Mouse (Mus musculus) kidney, embryonic 16.5 days (tissue): ENCODE data around the gene Nanog. TPM values are rescaled to one million over a fixed set of nuclear protein-coding genes. Genes with fewer than 3 reads are reported as not detected.
"Not testable (repeated sequence)": the region's sequence is repeated elsewhere in the genome, so short reads cannot be mapped to it uniquely, and the experiment has no call there.

Experiments used
- ATAC-seq: fragments of 200-750 bp; cut with Nextera tagmentation; 2 replicates; pipeline ENCODE4 v1.8.0; 2017; ENCODE audit warnings: moderate TSS enrichment; ENCODE audit not compliant: low FRiP score, low TSS enrichment
- H3K27ac ChIP-seq: fragments of 300-500 bp; sonication (generic); 2 replicates; pipeline ENCODE4 v1.5.1; 2014; ENCODE audit warnings: low read length
- H3K27me3 ChIP-seq: fragments of 300-500 bp; sonication (generic); 2 replicates; pipeline ENCODE4 v1.6.1; 2014; ENCODE audit warnings: low read length, control low read depth, mixed read lengths; ENCODE audit not compliant: insufficient read depth
- H3K36me3 ChIP-seq: fragments of 300-500 bp; sonication (generic); 2 replicates; pipeline ENCODE4 v1.6.1; 2014; ENCODE audit warnings: low read length, control low read depth, mixed read lengths; ENCODE audit not compliant: insufficient read depth
- H3K4me1 ChIP-seq: fragments of 300-500 bp; sonication (generic); 2 replicates; pipeline ENCODE4 v1.6.1; 2014; ENCODE audit warnings: low read length, control low read depth, mixed read lengths; ENCODE audit not compliant: insufficient read depth
- H3K4me2 ChIP-seq: fragments of 300-500 bp; sonication (generic); replicated peaks from 2 replicates; pipeline ENCODE4 v1.6.1; 2014; ENCODE audit warnings: low read depth, low read length
- H3K4me3 ChIP-seq: fragments of 300-500 bp; sonication (generic); 2 replicates; pipeline ENCODE4 v1.5.1; 2014; ENCODE audit warnings: mild to moderate bottlenecking, low read length
- H3K9ac ChIP-seq: fragments of 300-500 bp; sonication (generic); replicated peaks from 2 replicates; pipeline ENCODE4 v1.6.1; 2014; ENCODE audit warnings: low read length
- H3K9me3 ChIP-seq: fragments of 300-500 bp; sonication (generic); 2 replicates; pipeline ENCODE4 v1.6.1; 2016; ENCODE audit warnings: low read length, control low read depth
- WGBS: fragments of 180-500 bp; shearing (Covaris S2); extraction: QIAGEN DNeasy Blood & Tissue Kit; methylation state at CpG from one replicate; pipeline ENCODE4 v1.1.7; 2014; 5-methylcytosine and 5-hydroxymethylcytosine counted together
- polyA plus RNA-seq: library from polyadenylated mRNA; unstranded; fragments of >200 nt; fragmentation: Nextera tagmentation; extraction: Ambion mirVana; gene quantifications from 2 replicates; pipeline ENCODE4 v1.2.1, GENCODE M21; 2015

Nanog gene
- polyA plus RNA-seq, 1 experiment from 2014 or later, result 0.12 TPM

GRCm38 (mm10) chr6:122669406-122670200 lies 37.7 kb upstream of the Nanog start:
- H3K4me2 ChIP-seq, result peak overlapping the region; percentile 65
- peak overlapping the region; percentile 23; the same call in 1 of the 2 replicates for H3K9ac ChIP-seq
- WGBS, result 6% methylated on average over 19 of the region's 19 CpGs
- no peaks in the 10 kb centered on the region for H3K36me3 ChIP-seq
- H3K4me1 ChIP-seq, result no peaks in the 10 kb centered on the region
- H3K27ac ChIP-seq, result no peak overlapping the region
- no peaks in the 10 kb centered on the region for H3K9me3 ChIP-seq
- no peaks in the 10 kb centered on the region; the same call in 1 of the 2 replicates for H3K27me3 ChIP-seq
- ATAC-seq, result peak; percentile 88
- peak overlapping the region; percentile 46 for H3K4me3 ChIP-seq

GRCm38 (mm10) chr6:122670201-122670551 lies 37.1 kb upstream of the Nanog start:
- peak overlapping the region; percentile 46 for H3K4me3 ChIP-seq
- 36% methylated on average over 10 of the region's 10 CpGs for WGBS
- H3K4me1 ChIP-seq, result no peaks in the 10 kb centered on the region
- no peaks in the 10 kb centered on the region for H3K9me3 ChIP-seq
- no peak overlapping the region for H3K27ac ChIP-seq
- peak overlapping the region; percentile 65 for H3K4me2 ChIP-seq
- no peak for ATAC-seq
- no peaks in the 10 kb centered on the region for H3K36me3 ChIP-seq
- H3K9ac ChIP-seq, result 0 out of 2 replicates have a peak overlapping the region, but pooled peaks have one; percentile 23
- H3K27me3 ChIP-seq, result no peaks in the 10 kb centered on the region; the same call in 1 of the 2 replicates

- Histone ChIP-seq H3K9me3 (no peaks in the 10 kb centered on the region), H3K27ac (no peak overlapping the region), H3K27me3 (no peaks in the 10 kb centered on the region; the same call in 1 of the 2 replicates), H3K9ac (no peak overlapping the region), H3K36me3 (no peaks in the 10 kb centered on the region), H3K4me1 (no peaks in the 10 kb centered on the region), H3K4me2 (no peak overlapping the region), H3K4me3 (no peak overlapping the region)
- no peak for ATAC-seq
- 91% methylated on average over 4 of the region's 4 CpGs for WGBS
Observed at GRCm38 (mm10) chr6:122670841-122671240, 36.4 kb upstream of the Nanog start.

GRCm38 (mm10) chr6:122672746-122673145 lies 34.5 kb upstream of the Nanog start:
- no peaks in the 10 kb centered on the region for H3K4me1 ChIP-seq
- H3K9ac ChIP-seq, result no peak overlapping the region
- no peak overlapping the region for H3K4me2 ChIP-seq
- WGBS, result 62% methylated on average over 8 of the region's 8 CpGs
- H3K9me3 ChIP-seq, result no peaks in the 10 kb centered on the region
- no peak overlapping the region for H3K27ac ChIP-seq
- no peaks in the 10 kb centered on the region for H3K27me3 ChIP-seq
- H3K36me3 ChIP-seq, result no peaks in the 10 kb centered on the region
- no peak for ATAC-seq
- no peak overlapping the region for H3K4me3 ChIP-seq

GRCm38 (mm10) chr6:122682646-122683045 lies 24.6 kb upstream of the Nanog start:
- no peak overlapping the region for H3K27ac ChIP-seq
- H3K4me1 ChIP-seq, result no peaks in the 10 kb centered on the region
- no peak for ATAC-seq
- H3K4me3 ChIP-seq, result no peak overlapping the region
- 89% methylated on average over 3 of the region's 3 CpGs for WGBS
- H3K9ac ChIP-seq, result no peak overlapping the region
- no peaks in the 10 kb centered on the region for H3K36me3 ChIP-seq
- H3K9me3 ChIP-seq, result no peaks in the 10 kb centered on the region
- no peak overlapping the region for H3K4me2 ChIP-seq
- no peaks in the 10 kb centered on the region for H3K27me3 ChIP-seq

- WGBS, result 90% methylated on average over 13 of the region's 13 CpGs
Observed at GRCm38 (mm10) chr6:122686709-122687108, 20.6 kb upstream of the Nanog start.

GRCm38 (mm10) chr6:122689411-122690055 lies 17.8 kb upstream of the Nanog start:
- H3K4me2 ChIP-seq, result no peak overlapping the region
- H3K4me1 ChIP-seq, result no peaks in the 10 kb centered on the region
- H3K27ac ChIP-seq, result no peak overlapping the region
- H3K9me3 ChIP-seq, result no peaks in the 10 kb centered on the region
- H3K4me3 ChIP-seq, result no peak overlapping the region
- H3K36me3 ChIP-seq, result no peaks in the 10 kb centered on the region
- no peaks in the 10 kb centered on the region for H3K27me3 ChIP-seq
- H3K9ac ChIP-seq, result no peak overlapping the region
- no peak for ATAC-seq
- WGBS, result 86% methylated on average over 6 of the region's 6 CpGs

More at GRCm38 (mm10) chr6:122686709-122687108, 20.6 kb upstream of the Nanog start:
- Histone ChIP-seq H3K9me3 (no peaks in the 10 kb centered on the region), H3K36me3 (no peaks in the 10 kb centered on the region), H3K4me3 (no peak overlapping the region), H3K9ac (no peak overlapping the region), H3K4me1 (no peaks in the 10 kb centered on the region), H3K4me2 (no peak overlapping the region), H3K27me3 (no peaks in the 10 kb centered on the region), H3K27ac (no peak overlapping the region)
- ATAC-seq, result no peak

- Histone ChIP-seq H3K9me3 (no peaks in the 10 kb centered on the region), H3K4me2 (no peak overlapping the region), H3K4me3 (no peak overlapping the region), H3K4me1 (no peaks in the 10 kb centered on the region), H3K36me3 (no peaks in the 10 kb centered on the region), H3K9ac (no peak overlapping the region), H3K27ac (no peak overlapping the region), H3K27me3 (no peaks in the 10 kb centered on the region)
- no peak for ATAC-seq
- WGBS, result 79% methylated on average over 5 of the region's 5 CpGs
Observed at GRCm38 (mm10) chr6:122690082-122690481, 17.2 kb upstream of the Nanog start.

- H3K27ac ChIP-seq, result no peak overlapping the region
- no peak overlapping the region for H3K4me2 ChIP-seq
- H3K9me3 ChIP-seq, result no peaks in the 10 kb centered on the region
- no peak overlapping the region for H3K9ac ChIP-seq
- no peaks in the 10 kb centered on the region for H3K27me3 ChIP-seq
- WGBS, result 87% methylated on average over 3 of the region's 3 CpGs
- ATAC-seq, result no peak
- H3K4me1 ChIP-seq, result no peaks in the 10 kb centered on the region
- no peak overlapping the region for H3K4me3 ChIP-seq
- H3K36me3 ChIP-seq, result no peaks in the 10 kb centered on the region
Observed at GRCm38 (mm10) chr6:122695398-122695797, 11.9 kb upstream of the Nanog start.

GRCm38 (mm10) chr6:122699628-122700027 lies 7.7 kb upstream of the Nanog start:
- not testable (repeated sequence) for ATAC-seq, H3K9ac ChIP-seq, H3K4me3 ChIP-seq, H3K27ac ChIP-seq, H3K27me3 ChIP-seq, H3K36me3 ChIP-seq, H3K4me2 ChIP-seq, H3K4me1 ChIP-seq, H3K9me3 ChIP-seq
- 87% methylated on average over 2 of the region's 2 CpGs for WGBS
